Mouse (Mus musculus): ENCODE data around the gene Scn1b. TPM values are rescaled to one million over a fixed set of nuclear protein-coding genes. Genes with fewer than 3 reads are reported as not detected.

Scn1b gene
- polyA plus RNA-seq, 1 experiment from 2014 or later: 0.60 TPM

GRCm38 (mm10) chr7:31067836-31068235 lies 59.0 kb downstream of the Scn1b start:
- H3K36me3 ChIP-seq: no peaks in the 10 kb centered on the region
- H3K4me3 ChIP-seq (replicated peaks): no peak overlapping the region
- H3K27me3 ChIP-seq: no peaks in the 10 kb centered on the region
- H3K27ac ChIP-seq: no peak overlapping the region
- no peak overlapping the region for H3K9ac ChIP-seq
- H3K4me2 ChIP-seq: no peak overlapping the region
- no peak for ATAC-seq (ENCODE audit: low read depth)
- WGBS (ENCODE audit: insufficient replicate concordance): 38% methylated on average over 5 of the region's 5 CpGs
- no peaks in the 10 kb centered on the region for H3K9me3 ChIP-seq (replicated peaks)
- no peaks in the 10 kb centered on the region for H3K4me1 ChIP-seq (replicated peaks)
- no peak for DNase-seq

Other genes with a start within 250 kb of the Scn1b start
- 0.07 and 0.16 TPM in 2 replicates for gene Cd22, start 246.7 kb downstream of the Scn1b start, polyA plus RNA-seq (2015; fragmentation: Nextera tagmentation; extraction: Ambion mirVana)
- 0.16 and 0.20 TPM in 2 replicates for gene Mag, start 212.1 kb downstream of the Scn1b start, polyA plus RNA-seq (2015; fragmentation: Nextera tagmentation; extraction: Ambion mirVana)
- not detected in 2 replicates for gene Hamp2, start 202.3 kb downstream of the Scn1b start, polyA plus RNA-seq (2015; fragmentation: Nextera tagmentation; extraction: Ambion mirVana)
- 2.0 and 3.7 TPM in 2 replicates for gene Hamp, start 183.0 kb downstream of the Scn1b start, polyA plus RNA-seq (2015; fragmentation: Nextera tagmentation; extraction: Ambion mirVana)
- 9.7 and 10.4 TPM in 2 replicates for gene Usf2, start 170.2 kb downstream of the Scn1b start, polyA plus RNA-seq (2015; fragmentation: Nextera tagmentation; extraction: Ambion mirVana)
- 20.9 and 22.3 TPM in 2 replicates for gene Lsr, start 153.5 kb downstream of the Scn1b start, polyA plus RNA-seq (2015; fragmentation: Nextera tagmentation; extraction: Ambion mirVana)
- 2.1 TPM in 2 replicates for gene Fam187b, start 153.2 kb downstream of the Scn1b start, polyA plus RNA-seq (2015; fragmentation: Nextera tagmentation; extraction: Ambion mirVana)
- gene Fxyd5, start 84.5 kb downstream of the Scn1b start, polyA plus RNA-seq (2015; fragmentation: Nextera tagmentation; extraction: Ambion mirVana): 17.3 and 19.2 TPM in 2 replicates
- gene Fxyd7, start 75.5 kb downstream of the Scn1b start, polyA plus RNA-seq (2015; fragmentation: Nextera tagmentation; extraction: Ambion mirVana): 0.17 and 0.47 TPM in 2 replicates
- 41.1 and 44.2 TPM in 2 replicates for gene Fxyd1, start 69.8 kb downstream of the Scn1b start, polyA plus RNA-seq (2015; fragmentation: Nextera tagmentation; extraction: Ambion mirVana)
- gene Lgi4, start 67.7 kb downstream of the Scn1b start, polyA plus RNA-seq (2015; fragmentation: Nextera tagmentation; extraction: Ambion mirVana): 0.07 and 0.13 TPM in 2 replicates
- 0.52 and 1.1 TPM in 2 replicates for gene Fxyd3, start 50.3 kb downstream of the Scn1b start, polyA plus RNA-seq (2015; fragmentation: Nextera tagmentation; extraction: Ambion mirVana)
- gene Hpn, start 11.7 kb downstream of the Scn1b start, polyA plus RNA-seq (2015; fragmentation: Nextera tagmentation; extraction: Ambion mirVana): 45.7 and 45.8 TPM in 2 replicates
- 9.3 and 10.7 TPM in 2 replicates for gene Gramd1a, start 28.9 kb upstream of the Scn1b start, polyA plus RNA-seq (2015; fragmentation: Nextera tagmentation; extraction: Ambion mirVana)
- not detected in 2 replicates for gene Scgb2b2, start 163.5 kb upstream of the Scn1b start, polyA plus RNA-seq (2015; fragmentation: Nextera tagmentation; extraction: Ambion mirVana)
- not detected in 2 replicates for gene Scgb1b2, start 164.8 kb upstream of the Scn1b start, polyA plus RNA-seq (2015; fragmentation: Nextera tagmentation; extraction: Ambion mirVana)
- not detected in 2 replicates for gene Scgb2b3, start 235.1 kb upstream of the Scn1b start, polyA plus RNA-seq (2015; fragmentation: Nextera tagmentation; extraction: Ambion mirVana)
- not detected in 2 replicates for gene Scgb1b3, start 248.6 kb upstream of the Scn1b start, polyA plus RNA-seq (2015; fragmentation: Nextera tagmentation; extraction: Ambion mirVana)

Measured in liver, embryonic 13.5 days (tissue).